Mouse (Mus musculus): ENCODE measurements around the gene Bicdl1.

DNA sequence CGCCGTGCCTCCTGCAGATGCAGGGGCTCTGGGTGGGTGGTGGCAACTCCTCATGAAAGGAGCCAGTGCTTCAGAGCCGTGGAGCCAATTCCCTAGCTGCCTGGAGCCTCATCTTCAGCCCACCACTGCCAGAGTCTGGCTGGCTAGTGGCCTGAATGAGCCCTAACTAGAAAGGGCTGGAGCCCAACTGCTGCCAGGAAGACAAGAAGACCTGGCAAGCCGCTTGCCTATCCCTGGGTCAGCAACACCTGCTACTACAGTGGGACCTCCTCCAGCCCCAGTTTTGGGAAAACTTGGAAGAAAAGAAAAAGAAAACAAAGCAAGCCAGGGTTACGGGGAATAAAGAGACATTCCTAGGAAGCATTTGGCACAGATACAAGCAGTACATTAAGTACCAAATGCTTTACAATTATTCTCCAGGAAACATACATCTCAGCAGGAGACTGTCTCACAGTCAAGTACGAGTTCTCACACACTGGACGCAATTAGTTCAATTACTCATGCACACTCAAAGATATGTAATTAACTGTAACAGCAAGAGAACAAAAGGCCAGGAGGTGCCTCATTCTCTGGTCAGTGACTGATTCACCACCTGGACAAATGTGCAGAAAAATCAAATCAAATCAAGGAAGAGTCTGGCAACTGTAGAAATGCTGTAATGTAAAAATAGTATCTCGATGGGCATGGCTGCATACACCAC, 64.9 kb downstream of the Bicdl1 start:
- TF ChIP-seq POLR2A (IDR thresholded peaks at IDR 0.05; ENCODE audit: extremely low read depth, insufficient read depth, low read length), result no peak
- no peak for TF ChIP-seq CTCF (IDR thresholded peaks at IDR 0.05; ENCODE audit: extremely low read depth, insufficient read depth, low read length)

All from cortical plate, adult 2 months (tissue).